9 mouse cellular contexts compared by ENCODE assay signal in genomic region chr1:38545282-38545945, GRCm38 (mm10).
DNase-seq lines count a peak whose midpoint lies in the region; ATAC-seq and TF ChIP-seq lines count a peak whose summit lies in the region.
"Had no signal": no experiment of that assay in that cellular context is flagged by ENCODE, and none has a peak within 500 bp of the region (broad histone marks: within the 10 kb centered on the region; RNA-seq: fewer than 3 reads in every experiment).

No protein-coding gene starts in this region.

- H3K4me3 ChIP-seq in intestine, embryonic 15.5 days (replicated peaks): no peak overlapping the region
- no peak overlapping the region for H3K4me3 ChIP-seq in intestine, postnatal 0 days (ENCODE audit: low read depth, low read length)
- H3K4me3 ChIP-seq in hindbrain, embryonic 12.5 days: no peak overlapping the region
- no peak overlapping the region for H3K4me3 ChIP-seq in midbrain, embryonic 15.5 days
- H3K4me3 ChIP-seq: embryonic facial prominence, embryonic 13.5 days had no signal

- DNase-seq in adrenal gland, postnatal 36 days: peak; percentile 18 to 32
- DNase-seq in gastrocnemius, postnatal 10 days: no peak
- DNase-seq in cerebellum, postnatal 4 days (ENCODE audit: low spot score in 2 of 2): no peak

- 21% methylated on average over 12 of the region's 12 CpGs for WGBS in intestine, embryonic 15.5 days
- 32% methylated on average over 12 of the region's 12 CpGs for WGBS in intestine, postnatal 0 days
- 26% methylated on average over 12 of the region's 12 CpGs for WGBS in hindbrain, embryonic 12.5 days
- WGBS in midbrain, embryonic 15.5 days: 53% methylated on average over 12 of the region's 12 CpGs

- no peak for TF ChIP-seq CTCF in intestine, postnatal 0 days (IDR thresholded peaks at IDR 0.05; ENCODE audit: low read depth)

- no peak for ATAC-seq in intestine, embryonic 15.5 days
- no peak for ATAC-seq in intestine, postnatal 0 days
- ATAC-seq in hindbrain, embryonic 12.5 days (ENCODE audit: low FRiP score): peak; percentile 59; the same call in 1 of the 2 replicates
- ATAC-seq in midbrain, embryonic 15.5 days (replicated peaks): no peak
- ATAC-seq in erythroblast, adult 5-6 weeks (replicated peaks; ENCODE audit: low FRiP score, poor library complexity, severe bottlenecking): no peak

- H3K27me3 ChIP-seq in intestine, embryonic 15.5 days (replicated peaks): no peaks in the 10 kb centered on the region
- H3K27me3 ChIP-seq in intestine, postnatal 0 days (replicated peaks; ENCODE audit: control insufficient read depth, insufficient read depth, low read length): no peaks in the 10 kb centered on the region
- H3K27me3 ChIP-seq in hindbrain, embryonic 12.5 days: no peaks in the 10 kb centered on the region
- H3K27me3 ChIP-seq in midbrain, embryonic 15.5 days (replicated peaks): no peaks in the 10 kb centered on the region
- H3K27me3 ChIP-seq: embryonic facial prominence, embryonic 13.5 days had no signal

- H3K4me2 ChIP-seq in intestine, embryonic 15.5 days (replicated peaks): 0 out of 2 replicates have a peak overlapping the region, but pooled peaks have one; percentile 0
- no peak overlapping the region for H3K4me2 ChIP-seq in intestine, postnatal 0 days (replicated peaks; ENCODE audit: low read depth)
- H3K4me2 ChIP-seq in hindbrain, embryonic 12.5 days (replicated peaks): peak overlapping the region; percentile 22
- no peak overlapping the region for H3K4me2 ChIP-seq in midbrain, embryonic 15.5 days
- H3K4me2 ChIP-seq: embryonic facial prominence, embryonic 13.5 days had no signal

- no peaks in the 10 kb centered on the region for H3K9me3 ChIP-seq in intestine, embryonic 15.5 days
- no peaks in the 10 kb centered on the region for H3K9me3 ChIP-seq in intestine, postnatal 0 days (ENCODE audit: control insufficient read depth)
- no peaks in the 10 kb centered on the region for H3K9me3 ChIP-seq in hindbrain, embryonic 12.5 days (replicated peaks)
- H3K9me3 ChIP-seq in midbrain, embryonic 15.5 days: no peaks in the 10 kb centered on the region
- H3K9me3 ChIP-seq: embryonic facial prominence, embryonic 13.5 days had no signal

- no peak overlapping the region for H3K27ac ChIP-seq in intestine, embryonic 15.5 days
- no peak overlapping the region for H3K27ac ChIP-seq in intestine, postnatal 0 days (ENCODE audit: low read depth, low read length)
- H3K27ac ChIP-seq in hindbrain, embryonic 12.5 days: peak overlapping the region; percentile 73
- peak overlapping the region; percentile 52; the same call in 1 of the 2 replicates for H3K27ac ChIP-seq in midbrain, embryonic 15.5 days
- H3K27ac ChIP-seq: embryonic facial prominence, embryonic 13.5 days had no signal

- H3K4me1 ChIP-seq in intestine, embryonic 15.5 days (replicated peaks): 0 out of 2 replicates have a peak, but pooled peaks cover 11% of the 10 kb centered on the region
- H3K4me1 ChIP-seq in intestine, postnatal 0 days (replicated peaks; ENCODE audit: control insufficient read depth, insufficient read depth, low read length): 0 out of 2 replicates have a peak, but pooled peaks cover 3% of the 10 kb centered on the region
- H3K4me1 ChIP-seq in hindbrain, embryonic 12.5 days: peaks cover 54% of the 10 kb centered on the region
- H3K4me1 ChIP-seq in midbrain, embryonic 15.5 days: peaks cover 36% of the 10 kb centered on the region

- H3K36me3 ChIP-seq in intestine, embryonic 15.5 days: no peaks in the 10 kb centered on the region
- H3K36me3 ChIP-seq in intestine, postnatal 0 days (ENCODE audit: control insufficient read depth, insufficient read depth): no peaks in the 10 kb centered on the region
- no peaks in the 10 kb centered on the region for H3K36me3 ChIP-seq in hindbrain, embryonic 12.5 days
- H3K36me3 ChIP-seq in midbrain, embryonic 15.5 days (replicated peaks): no peaks in the 10 kb centered on the region
- H3K36me3 ChIP-seq: embryonic facial prominence, embryonic 13.5 days had no signal

- no peak overlapping the region for H3K9ac ChIP-seq in intestine, embryonic 15.5 days
- no peak overlapping the region for H3K9ac ChIP-seq in intestine, postnatal 0 days (ENCODE audit: low read depth, low read length)
- H3K9ac ChIP-seq in hindbrain, embryonic 12.5 days: no peak overlapping the region
- 0 out of 2 replicates have a peak overlapping the region, but pooled peaks have one; percentile 2 for H3K9ac ChIP-seq in midbrain, embryonic 15.5 days
- H3K9ac ChIP-seq: embryonic facial prominence, embryonic 13.5 days had no signal

Comparison
In these comparisons a context has a peak if more than half of its experiments do, and no peak if none do; other contexts are left out.
1. H3K4me2 ChIP-seq: peak in intestine, embryonic 15.5 days (single experiment) and hindbrain, embryonic 12.5 days (single experiment); none in intestine, postnatal 0 days (single experiment) and midbrain, embryonic 15.5 days (single experiment).
2. H3K27ac ChIP-seq: peak in hindbrain, embryonic 12.5 days (single experiment) and midbrain, embryonic 15.5 days (single experiment); none in intestine, embryonic 15.5 days (single experiment) and intestine, postnatal 0 days (single experiment).
3. DNase-seq: peak in adrenal gland, postnatal 36 days (2 of 2); none in gastrocnemius, postnatal 10 days (single experiment) and cerebellum, postnatal 4 days (0 of 2).